Mouse (Mus musculus) adrenal gland, postnatal 10 days (tissue): Measurements from ENCODE around the gene Atrip. TPM values are rescaled to one million over a fixed set of nuclear protein-coding genes. Genes with fewer than 3 reads are reported as not detected.

Experiments used
- DNase-seq: peaks from one replicate; pipeline ENCODE4 v3.0.0; 2021; ENCODE audit warnings: mixed read lengths
- long read RNA-seq, 2 experiments: library from polyadenylated mRNA; stranded (forward); transcript quantifications; one replicate each; pipeline ENCODE4 v2.0.0; 2021
- total RNA-seq, 2 experiments: library from RNA; stranded (reverse); gene quantifications; 2 replicates each; pipeline ENCODE4 v1.2.3; 2021

The Atrip gene
- 10 to 100 TPM; 13.8 to 14.2 TPM for total RNA-seq
- long read RNA-seq, experiment 1, full-length matches to known transcripts = 24 of 39 reads
- long read RNA-seq, experiment 1, partial matches to known transcripts = 4 of 39 reads
- long read RNA-seq, experiment 1, other reads (novel, unspliced or antisense) = 11 of 39 reads
- long read RNA-seq, experiment 2, transcript Atrip-201 (13 exons, 2,572 nt) = major isoform, 12 of 22 reads
- long read RNA-seq, experiment 2, partial matches to known transcripts = 1 of 22 reads
- long read RNA-seq, experiment 2, other reads (novel, unspliced or antisense) = 9 of 22 reads

DNA sequence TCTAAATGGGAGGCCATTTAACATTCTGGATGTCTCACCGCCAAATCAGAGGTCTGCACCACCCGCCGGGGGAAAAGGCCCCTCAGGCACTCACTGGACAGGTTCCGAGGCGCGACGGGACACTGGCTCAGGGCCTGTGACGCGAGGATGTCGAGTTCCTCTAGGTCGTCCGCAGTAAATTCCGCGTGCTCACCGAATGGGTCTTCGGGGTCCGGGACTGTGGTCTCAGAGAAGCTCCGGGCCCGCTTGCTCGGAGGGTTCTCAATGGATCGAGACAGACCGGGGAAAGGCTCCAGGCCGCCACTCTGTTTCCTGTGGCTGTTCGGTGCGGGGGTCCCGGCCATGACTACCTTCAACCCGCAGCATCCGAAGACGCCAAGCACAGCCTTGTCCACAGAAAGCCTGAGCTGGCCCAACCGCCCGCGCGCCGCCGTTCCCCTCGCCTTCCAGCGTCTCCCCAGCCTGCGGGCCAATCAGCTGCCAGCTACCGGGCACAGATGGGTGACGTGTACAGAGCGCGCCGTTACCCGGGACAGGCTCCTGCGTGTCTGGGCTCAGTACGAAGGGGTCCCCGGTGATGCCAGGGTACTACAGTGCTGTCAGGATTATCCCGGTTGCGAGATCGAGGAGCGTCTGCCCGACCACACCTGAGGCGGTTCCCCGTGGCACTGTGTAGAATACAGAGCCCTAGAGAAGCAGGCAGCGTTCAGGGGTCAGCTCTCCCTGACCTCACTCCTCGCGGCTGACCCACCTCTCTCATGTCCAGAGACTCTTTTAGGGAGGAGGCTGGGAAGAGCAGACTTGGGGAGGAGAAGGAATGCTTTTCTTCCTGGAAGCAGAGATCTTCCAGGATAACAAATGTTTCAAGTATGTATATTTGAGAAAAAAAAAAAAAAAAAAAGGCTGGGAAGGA lies at the start of gene Atrip:
Atrip (minus strand) TSS at position 464 of the 913 bp plus-strand sequence.
- DNase-seq = peak; percentile 96

DNA sequence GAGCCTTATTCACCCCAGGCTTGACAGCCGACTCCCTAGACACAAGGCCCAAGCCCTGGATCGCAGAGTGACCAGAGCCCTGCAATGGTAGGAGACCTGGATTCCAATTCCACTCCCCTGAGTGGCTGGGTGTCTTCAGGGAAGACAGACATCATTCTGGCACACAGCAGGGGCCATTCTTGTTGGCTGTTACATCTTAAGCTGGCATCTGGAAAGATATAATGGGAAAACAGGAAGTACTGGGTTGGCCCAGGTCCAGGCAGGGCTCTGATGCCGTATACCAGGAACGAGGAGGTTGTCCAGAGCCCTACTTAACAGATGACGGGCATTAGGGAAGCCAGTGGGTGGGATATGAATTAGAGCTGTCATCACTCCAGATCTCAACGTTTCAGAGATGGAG lies 49.3 kb upstream of the Atrip start:
- no peak for DNase-seq

DNA sequence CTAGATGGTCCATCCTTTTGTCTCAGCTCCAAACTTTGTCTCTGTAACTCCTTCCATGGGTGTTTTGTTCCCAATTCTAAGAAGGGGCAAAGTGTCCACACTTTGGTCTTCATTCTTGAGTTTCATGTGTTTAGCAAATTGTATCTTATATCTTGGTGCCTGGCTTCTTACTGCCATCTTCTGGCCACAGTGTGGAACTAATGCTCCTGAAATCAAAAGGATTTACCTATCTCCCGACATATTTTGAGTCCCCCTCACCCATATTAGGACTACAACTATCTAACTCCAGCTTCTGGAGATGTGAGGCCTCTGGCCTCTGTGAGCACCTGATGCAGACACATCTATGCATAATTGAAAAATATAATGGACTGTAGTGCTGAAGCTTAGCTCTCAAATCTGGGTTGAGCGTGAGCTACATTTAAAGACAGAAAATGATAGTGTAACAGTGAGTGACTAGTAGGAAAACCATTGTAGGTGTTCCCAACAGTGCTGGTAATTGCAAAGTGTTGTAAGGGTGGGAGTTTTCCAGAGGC lies 48.7 kb upstream of the Atrip start:
- no peak for DNase-seq

DNA sequence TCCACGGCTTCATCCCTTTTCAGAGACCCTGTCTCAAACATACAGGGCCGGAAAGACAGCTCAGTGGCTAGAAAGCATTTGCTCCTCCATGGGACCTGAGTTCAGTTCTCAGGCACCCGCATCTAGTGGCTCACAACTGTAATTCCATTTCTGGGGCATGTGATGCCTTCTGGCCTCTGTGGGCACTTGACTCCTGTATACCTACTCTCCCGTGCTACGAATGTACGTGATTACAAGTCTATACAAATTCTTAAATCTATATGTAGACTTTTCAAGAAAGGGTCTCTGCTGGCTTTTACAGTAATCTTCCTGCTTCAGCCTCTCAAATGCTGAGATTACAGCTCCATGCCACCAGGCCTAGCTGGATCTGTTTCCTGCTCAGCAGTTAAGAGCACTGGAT lies 47.0 kb upstream of the Atrip start:
- DNase-seq = no peak

DNA sequence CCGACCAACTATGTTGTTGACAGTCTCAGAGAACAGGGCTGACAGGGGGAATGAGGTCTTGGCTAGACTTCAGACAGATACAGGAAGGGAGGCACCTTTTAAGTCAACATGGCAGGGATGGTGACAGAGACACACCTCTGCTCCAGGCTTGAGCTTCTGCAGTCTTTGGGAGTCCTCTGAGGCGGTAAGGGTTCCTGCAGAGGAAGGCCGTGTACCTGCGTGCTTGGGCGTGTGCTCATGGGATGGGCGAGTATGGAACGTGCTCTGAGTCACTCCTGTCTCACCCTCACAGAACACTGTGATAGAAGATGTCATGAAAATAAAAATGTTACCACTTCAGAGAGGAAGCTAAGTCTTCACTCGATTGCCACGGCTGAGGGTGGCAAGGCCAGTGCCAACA lies 45.6 kb upstream of the Atrip start:
- DNase-seq = no peak

DNA sequence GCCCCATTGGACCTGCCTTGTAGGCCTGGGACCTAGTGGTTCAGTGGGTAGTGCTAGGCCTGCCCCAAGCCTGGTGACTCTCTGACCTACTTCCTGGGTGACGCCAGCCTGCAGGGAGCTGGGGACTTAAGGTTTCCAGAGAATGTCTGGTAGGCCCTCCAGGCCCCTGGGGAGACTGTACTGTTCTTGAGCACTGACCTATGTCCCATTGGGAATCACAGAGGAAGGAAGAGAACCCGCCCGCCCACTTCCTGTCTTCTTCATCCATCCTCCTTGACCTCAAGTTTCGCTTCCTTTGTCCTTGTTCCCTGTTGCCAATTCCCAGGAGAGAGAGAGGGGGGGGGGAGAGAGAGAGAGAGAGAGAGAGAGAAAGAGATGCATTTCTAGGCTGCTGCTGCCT lies 44.2 kb upstream of the Atrip start:
- no peak for DNase-seq

DNA sequence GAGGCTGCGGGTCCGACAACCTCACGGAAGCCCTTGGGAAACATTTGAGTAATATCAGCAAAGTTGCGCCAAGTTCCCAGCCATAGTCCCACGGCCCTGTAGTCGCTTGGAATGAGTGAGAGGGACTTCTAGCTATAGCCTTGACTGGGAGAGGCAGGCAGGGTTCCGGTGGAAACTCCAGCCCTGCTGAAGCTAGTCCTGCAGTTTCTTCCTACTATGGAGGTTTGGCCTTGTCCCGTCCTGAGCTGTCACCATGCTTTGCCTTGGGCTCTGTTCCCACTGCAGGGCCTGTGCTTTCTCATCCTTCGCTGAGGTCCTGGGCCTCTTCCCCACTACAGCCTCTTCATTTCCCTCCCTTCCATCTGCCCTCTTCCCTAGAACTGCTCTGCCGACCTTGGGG lies 42.3 kb upstream of the Atrip start:
- peak; percentile 71 for DNase-seq

DNA sequence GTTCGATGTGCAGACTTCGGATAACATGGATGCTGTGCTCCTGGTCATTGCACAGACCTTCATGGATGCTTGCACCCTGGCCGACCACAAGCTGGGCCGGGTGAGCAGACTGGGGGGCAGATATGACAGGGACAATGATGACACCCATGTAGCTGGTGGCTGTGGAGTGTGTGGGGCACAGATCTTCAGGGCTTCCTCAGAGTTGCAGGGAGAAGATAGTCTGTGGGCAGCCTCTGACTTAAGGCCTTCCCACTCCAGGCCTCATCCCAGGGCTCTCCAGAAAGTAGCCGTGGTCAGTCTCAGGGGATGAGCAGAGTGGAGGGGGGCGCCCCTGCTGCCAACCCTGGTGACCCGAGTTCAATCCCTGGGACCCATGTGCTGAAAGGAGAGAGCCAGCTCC lies 40.9 kb upstream of the Atrip start:
- DNase-seq = peak; percentile 15

DNA sequence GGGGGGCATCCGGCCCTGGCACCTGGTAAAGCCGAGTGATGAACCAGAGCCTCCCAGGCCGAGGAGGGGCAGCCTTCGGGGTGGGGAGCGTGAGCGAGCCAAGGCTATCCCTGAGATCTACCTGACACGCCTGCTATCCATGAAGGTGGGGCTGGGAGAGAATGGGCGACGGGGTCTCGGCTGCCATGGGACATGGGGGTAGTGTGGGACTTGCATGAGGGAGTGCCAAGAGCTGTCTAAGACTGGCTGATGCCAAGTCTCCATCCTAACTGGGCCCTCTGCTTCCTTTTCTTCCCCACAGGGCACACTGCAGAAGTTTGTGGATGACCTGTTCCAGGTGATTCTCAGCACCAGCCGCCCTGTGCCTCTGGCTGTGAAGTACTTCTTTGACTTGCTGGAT lies 40.4 kb upstream of the Atrip start:
- DNase-seq = peak; percentile 6

DNA sequence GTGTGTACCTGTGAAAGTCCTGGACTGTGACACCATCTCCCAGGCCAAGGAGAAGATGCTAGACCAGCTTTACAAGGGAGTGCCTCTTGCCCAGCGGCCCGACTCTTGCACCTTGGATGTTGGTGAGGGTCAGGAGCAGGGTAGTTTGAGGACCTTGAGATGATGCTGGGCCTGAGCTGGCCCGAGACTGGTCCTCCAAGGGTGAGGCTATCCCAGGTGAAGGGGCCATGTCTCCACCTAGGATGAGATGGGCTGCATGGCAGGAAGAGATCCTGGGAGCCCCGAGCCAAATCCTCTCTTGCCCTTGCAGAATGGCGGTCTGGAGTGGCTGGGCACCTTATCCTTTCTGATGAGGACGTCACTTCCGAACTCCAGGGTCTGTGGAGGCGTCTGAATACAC lies 39.4 kb upstream of the Atrip start:
- DNase-seq = peak; percentile 2

DNA sequence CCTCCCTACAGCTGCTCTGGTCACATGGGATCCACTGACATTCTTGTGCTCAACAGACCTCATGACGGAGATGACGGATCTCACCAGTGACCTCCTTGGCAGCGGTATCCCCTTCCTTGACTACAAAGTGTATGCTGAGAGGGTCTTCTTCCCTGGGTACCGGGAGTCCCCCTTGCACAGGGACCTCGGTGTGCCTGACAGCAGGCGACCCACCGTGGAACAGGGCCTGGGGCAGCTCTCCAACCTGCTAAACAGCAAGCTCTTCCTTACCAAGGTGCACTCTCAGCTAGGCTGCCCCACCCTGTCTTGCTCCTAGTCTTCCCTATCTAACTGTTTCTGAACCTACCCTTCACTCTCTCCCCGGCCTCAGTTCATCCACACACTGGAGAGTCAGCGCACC lies 37.7 kb upstream of the Atrip start:
- peak; percentile 3 for DNase-seq

DNA sequence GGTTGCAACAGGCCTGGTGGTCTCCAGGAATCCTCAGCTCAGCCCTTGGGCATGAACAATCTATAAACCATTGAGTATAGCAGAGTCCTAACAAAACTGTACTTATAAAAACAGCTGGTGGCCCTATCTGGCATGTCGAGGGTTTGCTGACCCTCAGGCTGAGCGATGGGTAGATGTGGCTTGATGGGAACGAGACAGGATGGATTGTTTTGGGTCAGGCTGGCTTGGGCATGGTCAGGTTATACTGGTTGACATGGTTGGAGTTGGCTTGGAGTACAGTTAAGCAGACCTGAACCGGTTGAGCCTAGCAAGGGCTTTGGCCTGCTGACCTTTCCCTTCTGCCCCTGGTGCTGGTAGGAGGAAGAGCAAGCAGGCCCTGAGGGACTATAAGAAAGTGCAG lies 37.2 kb upstream of the Atrip start:
- DNase-seq = no peak

DNA sequence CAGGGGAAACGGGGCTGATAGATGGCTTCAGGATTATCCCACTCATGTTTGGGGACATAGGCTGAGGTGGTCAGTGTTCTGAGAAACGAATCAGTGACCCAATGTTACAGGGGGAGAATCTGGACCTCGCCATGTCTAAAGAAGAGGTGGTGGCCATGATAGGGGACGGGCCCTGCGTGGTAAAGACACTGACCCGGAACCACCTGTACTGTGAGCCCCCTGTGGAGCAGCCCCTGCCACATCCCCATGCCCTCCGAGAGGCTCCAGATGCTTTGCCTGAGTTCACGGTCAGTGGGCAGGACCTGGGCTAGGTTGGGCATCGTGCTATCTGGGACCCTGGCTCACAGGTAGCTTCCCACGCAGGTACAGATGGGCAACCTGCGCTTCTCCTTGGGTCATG lies 36.3 kb upstream of the Atrip start:
- DNase-seq = no peak

DNA sequence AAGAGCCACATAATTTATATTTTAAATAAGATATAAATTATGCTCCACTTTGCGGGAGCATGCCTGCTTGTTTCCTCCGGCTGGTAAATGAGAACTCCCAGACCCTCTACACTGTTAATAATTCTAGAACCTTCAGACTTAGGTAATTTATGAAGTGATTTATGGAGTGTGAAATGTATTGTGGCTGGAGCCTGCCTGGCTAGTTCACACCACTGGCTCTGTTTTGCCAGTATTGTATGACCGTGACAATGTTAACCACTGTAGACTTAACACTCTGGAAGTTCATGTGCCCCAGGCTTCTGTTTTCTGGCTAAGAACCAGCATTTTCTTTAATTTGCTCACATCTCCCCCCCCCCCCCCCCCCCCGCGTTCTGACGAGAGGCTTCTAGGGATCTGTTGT lies 33.4 kb upstream of the Atrip start:
- no peak for DNase-seq

DNA sequence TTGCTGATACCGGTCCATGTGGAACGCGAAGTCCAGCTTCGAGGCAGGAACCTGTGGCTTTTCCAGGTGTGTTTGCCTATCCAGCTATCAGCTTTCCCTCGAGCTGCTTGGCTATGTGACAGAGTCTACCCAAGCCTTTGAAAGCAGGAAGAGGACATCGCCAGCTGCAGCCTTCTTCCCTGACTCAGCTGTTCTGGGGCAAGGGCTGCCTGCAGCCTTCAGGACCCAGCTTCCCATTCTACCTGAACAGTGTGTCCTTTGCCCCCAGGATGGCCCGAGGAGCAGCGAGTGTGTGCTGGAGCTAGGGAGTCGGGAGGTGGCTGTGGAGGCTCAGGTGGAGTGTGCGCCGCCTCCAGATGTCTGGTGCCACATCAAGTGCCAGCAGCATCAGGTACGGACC lies 31.7 kb upstream of the Atrip start:
- DNase-seq = no peak

DNA sequence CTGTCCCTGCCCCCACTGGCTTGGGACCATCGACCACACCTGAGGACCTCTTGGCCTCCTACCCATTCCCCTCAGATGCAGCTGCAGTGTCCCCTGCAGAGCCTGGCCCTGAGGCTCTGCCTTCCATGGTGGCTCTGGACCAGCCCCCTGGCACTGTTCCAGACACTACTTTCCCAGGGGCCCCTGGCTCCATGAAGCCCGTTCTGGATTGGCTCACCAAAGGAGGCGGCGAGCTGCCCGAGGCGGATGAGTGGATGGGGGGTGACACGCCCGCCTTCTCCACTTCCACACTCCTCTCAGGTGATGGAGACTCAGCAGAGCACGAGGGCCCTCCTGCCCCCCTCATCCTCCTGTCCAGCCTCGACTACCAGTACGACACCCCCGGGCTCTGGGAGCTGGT lies 31.1 kb upstream of the Atrip start:
- DNase-seq = peak; percentile 80

DNA sequence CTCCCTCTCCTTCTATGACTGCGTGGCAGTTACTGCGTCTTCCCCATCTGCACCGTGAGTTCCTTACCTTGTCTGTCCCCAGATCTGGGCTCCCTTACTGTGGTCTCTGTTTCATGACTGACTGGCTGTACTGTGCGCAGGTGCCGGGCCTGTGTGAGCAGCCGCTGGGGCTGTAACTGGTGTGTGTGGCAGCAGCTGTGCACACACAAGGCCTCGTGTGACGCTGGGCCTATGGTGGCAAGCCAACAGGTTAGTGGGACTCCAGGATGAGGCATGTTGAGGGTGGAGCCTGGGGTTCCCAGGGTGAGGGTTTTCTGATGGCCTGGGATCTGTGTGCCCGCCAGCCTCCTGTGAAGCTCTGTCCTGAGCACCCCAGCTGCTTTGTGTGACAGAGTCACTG lies 30.2 kb upstream of the Atrip start:
- DNase-seq = no peak

DNA sequence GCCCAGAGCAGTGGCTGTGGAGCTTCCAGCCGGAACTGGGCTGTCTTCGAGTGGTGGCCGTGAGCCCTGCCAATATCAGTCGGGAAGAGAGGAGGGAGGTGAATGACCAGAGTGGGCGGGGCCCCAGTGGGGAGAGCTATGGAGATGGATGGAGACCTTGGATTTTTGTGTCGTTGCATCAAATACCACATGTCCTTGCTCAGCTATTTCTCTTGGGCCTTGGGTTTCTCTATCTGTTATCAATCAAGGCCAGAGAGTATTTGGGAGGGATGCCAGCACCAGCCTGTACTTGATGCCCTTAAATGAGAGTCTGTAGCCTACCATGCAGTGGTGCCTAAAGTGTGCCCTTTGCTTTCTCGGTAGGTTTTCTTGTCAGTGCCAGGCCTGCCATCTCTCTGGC lies 29.3 kb upstream of the Atrip start:
- DNase-seq = peak; percentile 91

DNA sequence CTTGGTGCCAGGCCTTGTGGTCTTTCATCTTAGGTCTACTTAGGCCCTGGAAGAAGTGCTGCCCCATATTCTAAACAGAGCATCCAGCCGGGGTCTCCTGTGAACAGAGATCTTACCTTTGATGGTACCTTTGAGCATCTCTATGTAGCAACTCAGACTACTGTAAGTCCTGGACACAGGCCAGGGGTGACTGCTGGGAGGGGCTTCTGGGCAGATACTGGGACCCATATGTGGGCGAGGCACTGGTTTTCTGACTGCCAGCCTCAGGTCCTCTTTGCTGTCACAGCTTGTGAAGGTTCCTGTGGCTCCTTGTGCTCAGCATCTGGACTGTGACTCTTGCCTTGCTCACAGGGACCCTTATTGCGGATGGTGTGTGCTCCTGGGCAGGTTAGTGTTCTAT lies 28.6 kb upstream of the Atrip start:
- no peak for DNase-seq

DNA sequence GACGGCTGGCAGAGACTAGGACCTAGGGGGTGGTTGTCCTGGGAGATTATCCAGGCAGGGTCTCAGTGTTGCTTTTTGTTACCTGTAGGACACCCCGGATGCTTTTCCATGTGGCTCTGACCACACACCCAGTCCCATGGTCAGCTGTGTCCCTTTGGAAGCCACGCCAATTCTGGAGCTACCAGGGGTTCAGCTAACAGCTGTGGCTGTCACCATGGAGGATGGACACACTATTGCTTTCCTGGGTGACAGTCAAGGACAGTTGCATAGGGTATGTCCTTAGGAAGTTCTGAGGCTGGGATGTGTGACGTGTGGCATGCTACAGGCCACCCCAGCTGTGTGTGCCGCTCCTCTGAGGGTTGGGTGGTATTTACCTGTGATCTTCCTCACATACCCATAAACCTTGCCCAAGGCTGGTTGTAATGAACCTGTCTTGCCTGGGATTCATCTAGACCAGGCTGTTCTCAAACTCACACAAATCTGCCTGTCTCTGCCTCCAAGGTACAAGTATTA lies 28.1 kb upstream of the Atrip start:
- DNase-seq = no peak

DNA sequence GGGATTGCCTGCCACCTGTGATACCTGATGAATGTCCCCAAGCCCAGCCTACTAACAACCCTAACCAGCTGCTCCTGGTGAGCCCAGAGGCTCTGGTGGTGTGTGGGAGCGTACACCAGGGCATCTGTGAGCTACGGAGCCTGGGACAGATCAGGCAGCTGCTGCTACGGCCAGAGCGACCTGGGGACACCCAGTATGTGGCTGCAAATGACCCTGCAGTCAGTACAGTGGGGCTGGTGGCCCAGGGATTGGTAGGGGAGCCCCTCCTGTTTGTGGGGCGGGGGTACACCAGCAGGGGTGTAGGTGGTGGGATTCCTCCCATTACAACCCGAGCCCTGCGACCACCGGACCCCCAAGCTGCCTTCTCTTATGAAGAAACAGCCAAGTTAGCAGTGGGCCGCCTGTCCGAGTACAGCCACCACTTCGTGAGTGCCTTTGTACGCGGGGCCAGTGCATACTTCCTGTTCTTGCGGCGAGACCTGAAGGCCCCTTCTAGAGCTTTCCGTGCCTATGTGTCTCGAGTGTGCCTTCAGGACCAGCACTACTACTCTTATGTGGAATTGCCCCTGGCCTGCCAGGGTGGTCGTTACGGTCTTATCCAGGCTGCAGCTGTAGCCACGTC lies 26.5 kb upstream of the Atrip start:
- DNase-seq = no peak

DNA sequence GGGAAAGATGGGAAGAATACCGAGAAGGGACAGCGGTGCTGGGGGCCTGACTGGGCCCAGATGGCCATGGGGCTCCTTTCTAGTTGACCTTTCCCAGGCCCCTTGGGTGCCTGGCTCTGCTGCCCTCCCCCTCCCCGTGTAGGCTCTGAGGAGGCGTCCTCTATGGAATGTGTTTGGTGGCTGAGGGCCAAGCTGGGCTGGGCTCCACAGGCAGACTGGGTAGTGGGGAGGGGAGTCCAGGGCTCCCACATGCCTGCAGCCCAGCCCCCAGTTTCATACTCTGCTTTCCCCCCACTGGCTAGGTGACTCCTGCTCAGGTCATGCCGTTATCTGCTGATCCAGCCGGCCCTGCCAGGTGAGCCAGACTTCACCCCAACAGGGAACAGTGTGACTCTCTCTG lies 25.0 kb upstream of the Atrip start:
- peak; percentile 81 for DNase-seq

DNA sequence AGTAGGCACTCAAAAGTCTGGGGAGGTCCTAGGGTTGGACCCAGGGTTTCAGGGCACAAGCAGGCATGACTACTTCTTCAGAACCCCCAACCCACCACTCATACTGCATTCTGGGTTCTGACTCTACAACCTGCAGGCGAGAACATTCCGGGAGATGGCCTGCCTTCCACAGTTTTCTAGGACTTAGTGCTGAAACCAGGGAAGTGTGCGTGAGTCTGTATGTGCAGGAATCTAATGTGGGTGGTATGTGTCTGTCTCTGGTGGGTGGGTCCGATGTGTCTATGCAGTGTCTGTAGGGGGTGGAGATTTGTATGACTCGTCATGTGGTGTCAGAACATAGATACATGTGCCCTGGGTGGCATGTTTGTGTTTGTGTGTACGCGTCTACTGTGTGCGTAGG lies 24.4 kb upstream of the Atrip start:
- no peak for DNase-seq
